Mouse (Mus musculus): Measurements from ENCODE around the gene Whrn. TPM values are rescaled to one million over a fixed set of nuclear protein-coding genes. Genes with fewer than 3 reads are reported as not detected.

Gene Whrn
- total RNA-seq, 1 experiment from 2014 or later: 21.5 TPM

- no peak for ATAC-seq (ENCODE audit: extremely low read depth, insufficient number of reproducible peaks, low FRiP score, poor library complexity, severe bottlenecking)
Measured at GRCm38 (mm10) chr4:63399691-63400270, 96.0 kb downstream of the Whrn start.

- peak; percentile 67 for ATAC-seq (ENCODE audit: extremely low read depth, insufficient number of reproducible peaks, low FRiP score, poor library complexity, severe bottlenecking)
Measured at GRCm38 (mm10) chr4:63398854-63399609, 96.8 kb downstream of the Whrn start.

- no peak for ATAC-seq (ENCODE audit: extremely low read depth, insufficient number of reproducible peaks, low FRiP score, poor library complexity, severe bottlenecking)
Measured at GRCm38 (mm10) chr4:63397981-63398537, 97.7 kb downstream of the Whrn start.

- ATAC-seq (ENCODE audit: extremely low read depth, insufficient number of reproducible peaks, low FRiP score, poor library complexity, severe bottlenecking): peak; percentile 33; the same call in 1 of the 2 replicates
Measured at GRCm38 (mm10) chr4:63391322-63391721, 104.5 kb downstream of the Whrn start.

GRCm38 (mm10) chr4:63389887-63390528 is 105.8 kb downstream of the Whrn start:
- ATAC-seq (ENCODE audit: extremely low read depth, insufficient number of reproducible peaks, low FRiP score, poor library complexity, severe bottlenecking): peak; percentile 11; the same call in 1 of the 2 replicates

- peak; percentile 23; the same call in 1 of the 2 replicates for ATAC-seq (ENCODE audit: extremely low read depth, insufficient number of reproducible peaks, low FRiP score, poor library complexity, severe bottlenecking)
Measured at GRCm38 (mm10) chr4:63389121-63389886, 106.5 kb downstream of the Whrn start.

- ATAC-seq (ENCODE audit: extremely low read depth, insufficient number of reproducible peaks, low FRiP score, poor library complexity, severe bottlenecking): no peak
Measured at GRCm38 (mm10) chr4:63388029-63388428, 107.8 kb downstream of the Whrn start.

GRCm38 (mm10) chr4:63385784-63386183 is 110.0 kb downstream of the Whrn start:
- peak; percentile 75 for ATAC-seq (ENCODE audit: extremely low read depth, insufficient number of reproducible peaks, low FRiP score, poor library complexity, severe bottlenecking)

- no peak for ATAC-seq (ENCODE audit: extremely low read depth, insufficient number of reproducible peaks, low FRiP score, poor library complexity, severe bottlenecking)
Measured at GRCm38 (mm10) chr4:63385253-63385652, 110.5 kb downstream of the Whrn start.

- no peak for ATAC-seq (ENCODE audit: extremely low read depth, insufficient number of reproducible peaks, low FRiP score, poor library complexity, severe bottlenecking)
Measured at GRCm38 (mm10) chr4:63384262-63384661, 111.5 kb downstream of the Whrn start.

- no peak for ATAC-seq (ENCODE audit: extremely low read depth, insufficient number of reproducible peaks, low FRiP score, poor library complexity, severe bottlenecking)
Measured at GRCm38 (mm10) chr4:63383474-63383873, 112.3 kb downstream of the Whrn start.

GRCm38 (mm10) chr4:63382676-63383369 is 113.0 kb downstream of the Whrn start:
- no peak for ATAC-seq (ENCODE audit: extremely low read depth, insufficient number of reproducible peaks, low FRiP score, poor library complexity, severe bottlenecking)

GRCm38 (mm10) chr4:63377483-63377882 is 118.3 kb downstream of the Whrn start:
- no peak for ATAC-seq (ENCODE audit: extremely low read depth, insufficient number of reproducible peaks, low FRiP score, poor library complexity, severe bottlenecking)

- ATAC-seq (ENCODE audit: extremely low read depth, insufficient number of reproducible peaks, low FRiP score, poor library complexity, severe bottlenecking): no peak
Measured at GRCm38 (mm10) chr4:63375367-63375766, 120.4 kb downstream of the Whrn start.

- no peak for ATAC-seq (ENCODE audit: extremely low read depth, insufficient number of reproducible peaks, low FRiP score, poor library complexity, severe bottlenecking)
Measured at GRCm38 (mm10) chr4:63374331-63374730, 121.5 kb downstream of the Whrn start.

- no peak for ATAC-seq (ENCODE audit: extremely low read depth, insufficient number of reproducible peaks, low FRiP score, poor library complexity, severe bottlenecking)
Measured at GRCm38 (mm10) chr4:63373404-63373803, 122.4 kb downstream of the Whrn start.

GRCm38 (mm10) chr4:63371890-63372289 is 123.9 kb downstream of the Whrn start:
- ATAC-seq (ENCODE audit: extremely low read depth, insufficient number of reproducible peaks, low FRiP score, poor library complexity, severe bottlenecking): peak; percentile 65

GRCm38 (mm10) chr4:63370897-63371296 is 124.9 kb downstream of the Whrn start:
- no peak for ATAC-seq (ENCODE audit: extremely low read depth, insufficient number of reproducible peaks, low FRiP score, poor library complexity, severe bottlenecking)

Measured in neutrophil, adult 5-6 weeks (primary cell).